Mouse (Mus musculus) small intestine, adult 2 months (tissue): ENCODE results near the gene Ccn6.

ENCODE experiments used
- CTCF ChIP-seq: fragments of 200-500 bp; IDR thresholded peaks from 2 replicates; pipeline ENCODE4 v1.5.1; 2012; ENCODE audit warnings: low read depth, mild to moderate bottlenecking, control low read depth, inconsistent platforms, low read length, moderate library complexity, mixed read lengths; ENCODE audit not compliant: insufficient replicate concordance, insufficient read length; ENCODE audit errors: extremely low read depth
- POLR2A ChIP-seq: fragments of 200-500 bp; IDR thresholded peaks from 2 replicates; pipeline ENCODE4 v1.6.1; 2012; ENCODE audit warnings: low read depth, mild to moderate bottlenecking, control low read depth, inconsistent platforms, low read length, moderate library complexity

- TF ChIP-seq CTCF (no peak), POLR2A (no peak)
These were observed 2.2 kb downstream of the Ccn6 start for GRCm38 (mm10) chr10:39161406-39161805.
